Mouse (Mus musculus) gastrocnemius, adult 2 months (tissue): Measurements from ENCODE around the gene B3gnt2. TPM values are rescaled to one million over a fixed set of nuclear protein-coding genes. Genes with fewer than 3 reads are reported as not detected.

ENCODE experiments used
- DNase-seq: peaks from one replicate; pipeline ENCODE4 v3.0.0; 2022
- H3K27ac ChIP-seq: fragments of 200-600 bp; 2 replicates; pipeline ENCODE4 v1.8.1; 2022; ENCODE audit warnings: mild to moderate bottlenecking
- H3K4me3 ChIP-seq: fragments of 200-600 bp; 2 replicates; pipeline ENCODE4 v1.8.1; 2022; ENCODE audit warnings: mild to moderate bottlenecking, moderate library complexity
- CTCF ChIP-seq: fragments of 200-600 bp; IDR thresholded peaks from 2 replicates; pipeline ENCODE4 v1.8.1; 2022; ENCODE audit warnings: antibody characterized with exemption, mild to moderate bottlenecking, moderate library complexity
- intact Hi-C: fragments of 180-260 bp; cut with DNase I; formaldehyde crosslinking; loops from one replicate; pipeline ENCODE4 v1.15.1; 2025
- total RNA-seq, 2 experiments: library from RNA; stranded (reverse); gene quantifications; 2 replicates each; pipeline ENCODE4 v1.2.3; 2021

The B3gnt2 gene
- total RNA-seq, 2 experiments from 2014 or later, result 1.6 to 2.1 TPM

DNA sequence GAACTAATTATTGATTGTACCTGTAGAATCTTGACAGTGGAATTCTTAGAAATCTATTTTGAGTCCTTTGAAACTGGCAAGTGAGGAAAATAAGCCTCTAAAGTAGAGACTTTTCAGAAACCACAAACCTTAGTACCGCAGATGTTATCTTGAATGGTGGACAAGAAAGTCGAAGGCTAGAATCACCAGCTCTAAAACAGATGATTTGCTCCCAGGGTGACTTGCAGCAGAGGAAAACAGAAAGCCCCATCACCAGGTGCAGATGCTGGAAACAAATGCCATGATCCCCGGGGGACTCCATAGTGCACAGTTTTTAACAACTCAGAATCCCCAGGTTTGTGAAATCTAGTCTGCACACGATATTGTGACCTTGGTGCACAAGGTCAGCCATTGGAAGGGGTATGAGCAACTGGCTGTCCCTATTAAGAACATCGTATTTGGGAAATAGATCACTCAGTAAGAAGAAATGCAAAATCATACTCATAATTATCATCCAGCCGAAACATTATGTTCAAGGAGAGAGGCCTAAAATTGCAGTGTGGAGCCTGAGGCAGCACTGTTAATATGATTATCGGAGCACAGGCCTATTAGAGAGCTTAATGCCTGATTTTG, 5.0 kb upstream of the B3gnt2 start:
- Histone ChIP-seq H3K4me3 (no peak overlapping the region), H3K27ac (no peak overlapping the region)
- DNase-seq, result no peak
- intact Hi-C loops, result no loop called here
- TF ChIP-seq CTCF, result no peak

DNA sequence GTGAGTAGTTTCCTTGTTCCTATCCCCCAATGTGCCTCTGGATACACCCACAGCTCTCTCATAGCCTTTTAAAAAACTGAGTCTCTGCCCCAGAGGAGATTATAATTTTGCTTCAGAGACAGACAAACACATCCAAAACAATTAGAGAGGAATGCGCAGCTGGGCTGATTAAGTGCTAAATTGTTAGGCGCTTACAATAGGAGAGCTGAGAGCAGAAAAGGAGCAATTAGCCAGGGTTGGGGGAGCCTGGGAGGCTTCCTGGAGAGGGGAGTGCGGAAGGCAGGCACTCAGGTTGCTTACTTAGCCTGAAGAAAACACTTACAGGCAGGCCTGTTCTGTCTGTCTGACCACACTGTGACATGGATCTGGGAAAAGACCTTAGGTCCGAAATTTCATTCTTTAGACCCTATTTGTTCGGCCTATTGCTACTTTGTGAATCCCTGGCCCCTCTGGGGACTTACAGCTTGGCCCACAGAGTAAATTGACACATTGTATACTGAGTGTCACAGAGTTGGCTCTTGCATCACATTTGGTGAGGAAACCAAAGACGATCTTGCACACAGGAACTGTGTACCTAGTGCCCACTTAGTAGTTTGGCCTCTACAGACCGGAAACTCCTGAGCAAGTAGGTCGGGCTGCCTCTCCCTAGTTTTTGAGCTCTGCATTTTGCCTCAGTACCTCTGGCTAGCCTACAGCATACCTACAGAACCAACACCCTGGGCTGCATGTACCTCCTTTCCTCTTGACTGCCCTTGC, 3.7 kb upstream of the B3gnt2 start:
- Histone ChIP-seq H3K27ac (no peak overlapping the region), H3K4me3 (no peak overlapping the region)
- no peak for DNase-seq
- TF ChIP-seq CTCF, result no peak
- intact Hi-C loops, result loop anchor here (5.0 kb wide), 1 partner anchor 232 kb away; no protein-coding TSS in a partner anchor

DNA sequence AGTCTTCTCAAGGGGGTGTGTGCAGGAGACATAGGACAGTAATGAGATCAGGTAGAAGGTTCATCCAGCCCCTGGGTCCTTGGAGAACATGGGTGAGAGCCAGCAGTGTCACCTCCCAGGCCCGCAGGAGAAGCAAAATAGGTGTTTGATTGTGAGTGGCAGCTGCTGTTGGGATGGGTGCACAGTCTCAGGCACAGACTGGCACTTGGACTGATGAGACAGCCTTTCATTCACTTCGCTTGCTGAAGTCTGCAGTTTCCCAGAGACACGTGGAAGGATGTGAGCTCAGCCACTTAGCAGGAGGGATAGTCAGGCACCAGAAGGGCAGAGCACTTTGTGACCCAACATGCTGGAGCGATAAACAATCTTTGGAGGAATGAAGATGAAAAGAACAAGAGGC, 2.8 kb upstream of the B3gnt2 start:
- intact Hi-C loops, result loop anchor here (5.0 kb wide), 1 partner anchor 231 kb away; no protein-coding TSS in a partner anchor
- Histone ChIP-seq H3K27ac (no peak overlapping the region), H3K4me3 (no peak overlapping the region)
- DNase-seq, result no peak
- TF ChIP-seq CTCF, result no peak

DNA sequence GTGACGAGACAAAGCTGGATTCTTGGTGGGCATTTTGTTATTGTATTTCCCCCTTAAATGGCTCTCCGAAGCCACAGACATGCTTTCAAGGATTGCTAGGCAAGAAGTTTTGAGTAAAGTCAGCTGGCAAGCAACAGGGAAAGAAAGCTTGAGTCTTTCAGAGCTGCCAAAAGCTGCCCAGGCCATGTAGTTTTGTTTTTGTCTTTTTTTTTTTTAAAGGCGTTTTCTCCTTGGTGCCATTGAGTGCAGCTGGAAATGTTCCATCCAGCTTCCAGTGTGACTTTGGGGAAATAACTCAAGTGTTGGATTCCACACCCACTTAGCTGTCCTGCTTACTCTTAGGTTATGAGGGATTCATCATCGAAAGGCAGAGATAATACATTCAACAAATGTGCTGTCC, 554 bp upstream of the B3gnt2 start:
- Histone ChIP-seq H3K4me3 (no peak overlapping the region), H3K27ac (peak overlapping the region; percentile 89; the same call in 1 of the 2 replicates)
- no peak for DNase-seq
- intact Hi-C loops, result loop anchor here (5.0 kb wide), 1 partner anchor 229 kb away; no protein-coding TSS in a partner anchor
- TF ChIP-seq CTCF, result no peak

DNA sequence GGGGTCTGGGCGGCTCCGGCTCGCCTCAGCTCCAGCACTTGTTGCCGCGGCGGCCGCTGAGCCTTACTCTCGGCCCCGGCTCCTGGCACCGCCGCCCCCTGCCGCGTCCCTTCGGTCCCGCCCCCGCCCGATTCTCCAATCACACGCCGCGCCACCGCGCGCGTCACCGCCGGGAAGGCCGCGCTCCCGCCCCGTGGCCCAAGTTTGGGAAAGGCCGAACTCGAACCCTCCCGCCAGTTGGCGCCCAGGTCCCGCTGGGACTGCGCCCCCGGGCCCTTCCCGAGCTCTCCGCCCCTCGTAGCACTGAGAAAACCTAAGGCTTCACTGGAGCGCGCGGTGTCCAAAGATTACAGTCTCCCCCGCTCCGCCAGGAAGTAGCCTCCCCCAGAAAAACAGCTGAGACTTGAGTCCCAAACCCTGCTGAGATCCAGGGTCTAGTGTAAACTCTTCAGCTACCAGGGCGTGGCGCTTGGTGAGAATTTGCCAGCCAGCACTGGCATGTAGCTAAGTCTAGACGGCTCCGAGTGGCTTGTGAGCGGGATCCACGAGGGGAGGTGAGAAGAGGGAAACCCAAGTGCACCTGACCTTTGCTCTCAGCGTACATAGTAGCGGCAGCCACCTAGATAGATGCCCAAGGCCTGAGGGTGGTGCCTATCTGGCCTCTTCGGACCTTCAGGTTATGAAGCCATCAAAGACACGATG, 977 bp downstream of the B3gnt2 start:
- peak overlapping the region; percentile 89 for H3K27ac ChIP-seq
- intact Hi-C loops, result loop anchor here (5.0 kb wide), 1 partner anchor 227 kb away; no protein-coding TSS in a partner anchor
- DNase-seq, result peak; percentile 94
- no peak for TF ChIP-seq CTCF
- peak overlapping the region; percentile 97 for H3K4me3 ChIP-seq

DNA sequence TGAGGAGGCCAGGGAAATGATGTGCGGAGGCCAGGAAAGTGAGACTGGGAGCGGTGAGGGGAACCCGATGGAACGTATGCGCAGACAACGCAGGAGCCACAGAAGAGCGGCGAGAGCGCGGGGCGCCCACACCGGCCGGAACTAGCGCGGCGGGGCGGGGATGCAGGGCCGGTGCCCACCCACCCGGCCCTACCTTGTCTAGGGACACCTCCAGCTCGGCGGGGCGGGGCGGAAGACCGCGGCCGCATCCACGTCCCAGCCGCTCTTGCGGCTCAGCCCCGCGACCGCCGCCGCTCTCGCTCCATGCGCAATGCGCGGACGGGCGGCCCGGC, 1.5 kb downstream of the B3gnt2 start:
- TF ChIP-seq CTCF, result no peak
- DNase-seq, result no peak
- peak overlapping the region; percentile 97 for H3K4me3 ChIP-seq
- intact Hi-C loops, result no loop called here
- H3K27ac ChIP-seq, result peak overlapping the region; percentile 89

DNA sequence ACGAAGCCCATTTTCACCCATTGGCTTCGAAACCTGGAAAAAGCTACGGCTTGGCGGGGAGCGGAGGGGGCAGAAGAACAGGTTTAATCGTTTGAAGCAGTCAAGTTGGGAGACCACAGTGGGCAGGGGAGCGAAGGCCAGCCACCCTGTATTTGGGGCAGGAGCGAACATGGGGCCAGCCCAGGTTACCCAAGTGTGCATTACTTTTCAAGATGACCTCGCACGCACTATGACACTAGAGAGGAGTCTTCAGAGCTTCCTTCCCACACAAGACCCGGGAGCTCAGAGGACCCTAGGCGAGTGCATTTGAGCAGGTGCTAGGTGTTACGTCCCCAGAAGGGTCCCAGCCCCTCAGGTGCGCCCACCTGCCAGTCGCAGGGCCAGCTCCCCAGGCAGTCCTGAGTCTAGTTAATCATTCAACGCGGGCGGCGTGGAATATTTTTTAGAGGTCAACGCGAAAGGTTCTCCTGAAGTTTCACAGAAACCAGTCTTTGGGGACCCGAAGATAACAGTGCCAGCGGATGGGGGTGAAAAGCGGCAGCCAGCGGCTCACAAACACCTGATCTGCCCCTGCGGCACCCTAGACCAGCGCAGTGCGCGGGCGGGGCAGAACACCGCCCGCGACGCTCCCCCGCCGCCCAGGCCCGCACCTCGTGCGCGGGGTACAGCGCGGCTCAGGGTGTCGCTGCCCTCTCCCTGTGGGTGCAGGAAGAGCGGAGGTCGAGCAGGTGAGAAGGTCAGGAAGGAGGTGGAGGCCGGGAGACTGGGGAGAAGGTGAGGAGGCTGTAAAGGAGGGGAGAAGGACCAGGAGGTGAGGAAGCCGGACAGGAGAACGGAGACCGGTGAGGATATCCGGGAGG, 2.1 kb downstream of the B3gnt2 start:
- DNase-seq, result peak; percentile 36
- peak overlapping the region; percentile 97 for H3K4me3 ChIP-seq
- TF ChIP-seq CTCF, result no peak
- H3K27ac ChIP-seq, result peak overlapping the region; percentile 89
- intact Hi-C loops, result no loop called here

DNA sequence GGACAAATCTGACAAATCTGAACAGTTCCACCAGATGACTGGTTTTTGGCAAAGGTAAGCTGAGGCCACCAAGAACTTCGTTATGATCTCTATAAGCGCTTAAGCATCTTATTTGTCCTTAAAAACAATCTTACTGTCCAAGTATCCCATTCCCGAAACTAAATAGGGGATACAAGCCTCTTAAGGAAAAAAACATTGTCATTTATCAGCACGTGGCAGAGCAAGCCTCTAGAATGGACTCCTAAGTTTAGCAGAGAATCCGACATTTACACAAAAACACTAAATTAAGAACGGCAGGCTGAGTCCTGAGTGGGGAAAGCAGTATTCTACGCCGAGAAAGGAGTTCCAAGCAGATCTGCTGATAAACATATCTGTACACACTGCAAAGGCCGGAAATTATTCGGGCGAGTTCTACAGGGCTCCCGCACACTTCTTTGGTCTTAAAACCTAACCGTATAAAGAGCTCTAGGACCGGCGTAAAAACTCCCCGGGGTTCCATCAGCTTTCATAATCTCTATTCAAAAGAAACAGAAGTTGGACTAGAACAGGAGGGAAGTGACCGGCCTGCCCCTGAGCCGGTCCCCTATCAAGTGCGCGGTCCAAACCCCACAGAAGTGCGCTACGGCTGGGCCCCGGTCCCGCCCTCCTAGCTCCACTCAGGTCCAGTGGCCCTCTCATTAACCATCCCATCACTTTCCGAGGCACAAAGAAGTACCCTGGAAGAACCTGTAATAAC, 2.9 kb downstream of the B3gnt2 start:
- intact Hi-C loops, result no loop called here
- TF ChIP-seq CTCF, result no peak
- peak; percentile 51 for DNase-seq
- Histone ChIP-seq H3K27ac (peak overlapping the region; percentile 89), H3K4me3 (peak overlapping the region; percentile 97)

DNA sequence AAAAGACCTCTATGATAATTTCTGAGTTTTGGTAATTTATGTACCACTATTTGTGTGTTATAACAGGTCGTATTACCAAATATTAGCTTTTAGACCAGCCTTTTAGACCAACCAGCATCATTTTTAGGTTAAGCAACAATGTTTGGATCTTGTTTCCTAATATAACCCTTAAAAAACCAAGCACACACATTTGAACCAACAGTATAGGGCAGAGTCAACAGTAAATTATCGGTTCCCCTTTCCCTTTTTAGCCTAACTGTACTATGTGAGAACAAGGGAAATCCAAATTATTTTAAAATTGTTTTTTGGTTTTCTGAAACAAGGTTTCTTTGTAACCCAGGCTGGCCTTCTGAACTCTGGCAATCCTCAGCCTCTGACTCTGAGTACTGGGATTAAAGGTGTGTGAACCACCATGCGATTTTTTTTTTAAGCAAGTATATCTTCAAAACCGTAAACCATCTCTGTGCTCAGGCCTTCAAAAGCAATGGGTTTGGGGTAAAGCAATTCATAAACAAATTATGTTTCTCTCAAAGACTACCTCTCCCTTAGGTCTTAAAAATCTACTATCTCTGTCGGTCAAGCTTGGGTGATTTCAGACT, 3.6 kb downstream of the B3gnt2 start:
- Histone ChIP-seq H3K4me3 (peak overlapping the region; percentile 97), H3K27ac (peak overlapping the region; percentile 89)
- DNase-seq, result no peak
- intact Hi-C loops, result no loop called here
- TF ChIP-seq CTCF, result no peak

DNA sequence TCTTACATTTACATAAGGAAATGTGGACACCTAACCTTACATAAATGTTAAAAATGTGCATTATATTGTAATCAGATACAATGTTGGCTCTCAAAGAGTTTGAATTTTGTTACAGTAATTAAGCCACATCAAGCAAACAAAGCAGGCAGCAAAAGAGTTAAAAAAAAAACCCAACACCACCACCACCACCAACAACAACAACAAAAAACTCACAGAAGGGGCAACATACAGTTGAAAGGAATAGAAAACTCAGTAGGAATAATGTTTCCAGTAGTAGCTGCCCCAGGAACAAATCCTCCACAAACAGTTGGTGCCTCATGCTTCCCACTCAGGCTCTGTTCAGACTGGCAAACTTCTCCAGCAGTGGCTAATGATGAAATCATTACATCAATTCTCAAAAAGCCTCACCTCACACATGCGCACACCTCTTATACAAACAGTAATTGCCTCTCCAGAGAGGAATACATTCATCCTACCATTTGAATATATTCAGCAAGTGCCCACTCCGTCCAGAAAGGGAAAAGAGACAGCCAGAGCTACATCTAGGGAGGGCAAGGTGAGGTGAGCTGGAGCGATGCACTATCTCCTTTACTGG, 4.3 kb downstream of the B3gnt2 start:
- no peak overlapping the region for H3K4me3 ChIP-seq
- intact Hi-C loops, result no loop called here
- TF ChIP-seq CTCF, result no peak
- no peak overlapping the region for H3K27ac ChIP-seq
- DNase-seq, result no peak

DNA sequence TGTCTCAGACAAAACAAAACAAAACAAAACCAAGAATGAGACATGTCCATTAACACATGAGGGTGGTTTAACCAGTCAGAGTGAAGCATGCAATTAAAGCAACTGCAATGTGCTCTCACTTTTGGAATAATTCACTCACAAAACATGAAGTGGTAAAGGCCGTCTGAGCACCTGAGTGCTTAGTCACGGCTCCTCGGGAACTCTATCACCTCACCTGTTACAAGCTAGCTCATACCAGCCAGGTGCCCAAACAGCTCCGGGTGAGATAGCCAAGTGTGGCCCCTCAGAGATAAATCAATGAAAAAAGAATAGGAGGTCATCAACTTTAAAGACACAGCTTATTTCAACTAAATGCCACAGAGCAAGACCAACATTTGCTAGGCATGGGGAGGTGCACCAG, 6.2 kb downstream of the B3gnt2 start:
- no peak for DNase-seq
- no peak for TF ChIP-seq CTCF
- H3K27ac ChIP-seq, result no peak overlapping the region
- intact Hi-C loops, result loop anchor here (5.0 kb wide), 1 partner anchor 52 kb away; no protein-coding TSS in a partner anchor
- H3K4me3 ChIP-seq, result no peak overlapping the region
